Mouse (Mus musculus): ENCODE measurements at regions not wholly inside any gene's neighbourhood (a gene's known extent, or its start where the extent isn't known, plus 50 kb on each side); places are given as distances from the start of the nearest gene placed in this dataset.

- Histone ChIP-seq H3K27me3 (ENCODE audit: control insufficient read depth, insufficient read depth, low read length) (no peaks in the 10 kb centered on the region), H3K27ac (ENCODE audit: low read length) (peak overlapping the region; percentile 75), H3K9me3 (replicated peaks; ENCODE audit: control insufficient read depth, low read length) (peaks cover 3% of the 10 kb centered on the region; the same call in 1 of the 2 replicates), H3K36me3 (ENCODE audit: control insufficient read depth, insufficient read depth, low read length) (no peaks in the 10 kb centered on the region), H3K4me2 (ENCODE audit: low read depth, low read length) (peak overlapping the region; percentile 10), H3K4me3 (replicated peaks; ENCODE audit: low read length) (no peak overlapping the region), H3K4me1 (ENCODE audit: control insufficient read depth, insufficient read depth, low read length) (peaks cover 5% of the 10 kb centered on the region), H3K9ac (ENCODE audit: low read length) (peak overlapping the region; percentile 4; the same call in 1 of the 2 replicates)
- 17% methylated on average over 17 of the region's 18 CpGs for WGBS
- ATAC-seq (ENCODE audit: insufficient read depth, low FRiP score) = peak; percentile 90
Measured at GRCm38 (mm10) chr7:73208817-73209602, 166.3 kb upstream of the Rgma start.

GRCm38 (mm10) chr7:73210078-73210477 is 165.2 kb upstream of the Rgma start:
- H3K27me3 ChIP-seq (ENCODE audit: control insufficient read depth, insufficient read depth, low read length) = no peaks in the 10 kb centered on the region
- no peak for ATAC-seq (ENCODE audit: insufficient read depth, low FRiP score)
- no peaks in the 10 kb centered on the region for H3K36me3 ChIP-seq (ENCODE audit: control insufficient read depth, insufficient read depth, low read length)
- H3K9ac ChIP-seq (ENCODE audit: low read length) = no peak overlapping the region
- H3K9me3 ChIP-seq (replicated peaks; ENCODE audit: control insufficient read depth, low read length) = no peaks in the 10 kb centered on the region
- no peak overlapping the region for H3K4me3 ChIP-seq (replicated peaks; ENCODE audit: low read length)
- H3K4me2 ChIP-seq (ENCODE audit: low read depth, low read length) = no peak overlapping the region
- WGBS = 68% methylated on average over 7 of the region's 7 CpGs
- peak overlapping the region; percentile 75 for H3K27ac ChIP-seq (ENCODE audit: low read length)
- peaks cover 5% of the 10 kb centered on the region for H3K4me1 ChIP-seq (ENCODE audit: control insufficient read depth, insufficient read depth, low read length)

DNA sequence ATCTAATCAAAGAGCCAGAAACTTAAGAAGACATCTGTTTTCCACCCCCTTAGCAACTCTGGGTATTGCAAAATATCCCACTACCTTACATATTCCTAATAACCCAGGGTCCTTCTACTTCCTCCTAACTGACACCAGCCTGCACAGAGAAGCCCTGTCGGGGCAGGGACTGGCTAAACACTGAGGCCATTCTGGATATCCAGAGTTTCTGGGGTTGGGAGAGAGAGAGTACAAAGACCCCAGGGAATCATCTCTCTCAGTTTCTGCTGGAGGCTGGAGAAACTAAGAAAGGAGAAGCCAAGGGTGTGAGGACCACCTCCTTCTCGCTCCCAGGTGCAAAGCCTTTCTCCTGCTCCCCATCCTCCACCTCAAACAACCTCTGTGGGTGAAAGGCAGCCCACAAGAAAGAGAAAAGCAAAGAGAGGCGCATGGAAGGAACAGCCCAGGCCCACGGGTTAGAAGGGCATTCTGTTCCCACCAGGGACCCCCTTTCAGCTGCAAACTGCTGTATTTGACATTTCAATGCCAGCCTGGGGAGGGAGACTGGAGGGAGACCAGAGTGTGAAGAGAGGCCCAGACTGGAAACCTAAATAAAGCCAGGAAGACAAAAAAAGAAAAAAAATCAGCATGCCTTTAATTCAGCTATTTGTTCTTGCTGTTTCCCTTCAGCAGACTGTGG is 152.9 kb upstream of the Rgma start:
- Histone ChIP-seq H3K4me2 (ENCODE audit: low read depth, low read length) (no peak overlapping the region), H3K4me3 (replicated peaks; ENCODE audit: low read length) (no peak overlapping the region), H3K27me3 (ENCODE audit: control insufficient read depth, insufficient read depth, low read length) (no peaks in the 10 kb centered on the region), H3K27ac (ENCODE audit: low read length) (peak overlapping the region; percentile 22; the same call in 1 of the 2 replicates), H3K36me3 (ENCODE audit: control insufficient read depth, insufficient read depth, low read length) (no peaks in the 10 kb centered on the region), H3K9ac (ENCODE audit: low read length) (no peak overlapping the region), H3K9me3 (replicated peaks; ENCODE audit: control insufficient read depth, low read length) (no peaks in the 10 kb centered on the region), H3K4me1 (ENCODE audit: control insufficient read depth, insufficient read depth, low read length) (0 out of 2 replicates have a peak, but pooled peaks cover 4% of the 10 kb centered on the region)
- no peak for ATAC-seq (ENCODE audit: insufficient read depth, low FRiP score)
- WGBS = 25% methylated on average over 4 of the region's 4 CpGs

DNA sequence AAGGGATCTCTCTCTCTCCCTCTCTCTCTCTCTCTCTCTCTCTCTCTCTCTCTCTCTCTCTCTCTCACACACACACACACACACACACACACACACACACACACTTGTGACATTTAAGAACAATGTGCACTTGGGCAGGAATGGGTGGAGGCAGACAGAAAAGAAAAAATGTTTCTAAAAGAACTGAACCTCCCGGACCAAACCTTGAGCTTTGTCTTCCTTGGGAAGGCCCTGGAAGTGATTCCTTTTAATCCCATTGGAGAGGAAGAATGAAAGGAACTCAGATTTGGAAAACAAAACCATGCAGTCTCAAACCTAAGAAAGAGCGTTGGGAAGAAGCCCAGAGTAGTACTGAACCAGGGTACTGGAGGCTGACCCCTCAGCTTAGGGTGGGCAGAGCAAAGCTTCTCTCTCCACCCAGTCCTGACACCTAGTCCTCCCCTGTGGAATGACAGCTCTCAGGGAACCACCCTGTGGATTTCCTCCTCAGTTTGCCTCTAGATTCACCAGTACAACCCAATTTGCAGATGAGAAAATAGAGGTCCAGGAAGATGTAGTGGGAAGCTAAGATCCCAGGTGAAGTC is 152.3 kb upstream of the Rgma start:
- Histone ChIP-seq H3K27me3 (ENCODE audit: control insufficient read depth, insufficient read depth, low read length) (no peaks in the 10 kb centered on the region), H3K4me2 (ENCODE audit: low read depth, low read length) (no peak overlapping the region), H3K9ac (ENCODE audit: low read length) (no peak overlapping the region), H3K36me3 (ENCODE audit: control insufficient read depth, insufficient read depth, low read length) (no peaks in the 10 kb centered on the region), H3K4me1 (ENCODE audit: control insufficient read depth, insufficient read depth, low read length) (0 out of 2 replicates have a peak, but pooled peaks cover 4% of the 10 kb centered on the region), H3K9me3 (replicated peaks; ENCODE audit: control insufficient read depth, low read length) (no peaks in the 10 kb centered on the region), H3K4me3 (replicated peaks; ENCODE audit: low read length) (no peak overlapping the region), H3K27ac (ENCODE audit: low read length) (no peak overlapping the region; the same call in 1 of the 2 replicates)
- 35% methylated on average over 2 of the region's 2 CpGs for WGBS
- no peak for ATAC-seq (ENCODE audit: insufficient read depth, low FRiP score)

GRCm38 (mm10) chr7:73233539-73234158 is 141.7 kb upstream of the Rgma start:
- ATAC-seq (ENCODE audit: insufficient read depth, low FRiP score) = peak; percentile 53; the same call in 1 of the 2 replicates
- 0 out of 2 replicates have a peak, but pooled peaks cover 5% of the 10 kb centered on the region for H3K4me1 ChIP-seq (ENCODE audit: control insufficient read depth, insufficient read depth, low read length)
- no peak overlapping the region for H3K27ac ChIP-seq (ENCODE audit: low read length)
- H3K9me3 ChIP-seq (replicated peaks; ENCODE audit: control insufficient read depth, low read length) = no peaks in the 10 kb centered on the region
- WGBS = 73% methylated on average over 8 of the region's 8 CpGs
- no peaks in the 10 kb centered on the region for H3K36me3 ChIP-seq (ENCODE audit: control insufficient read depth, insufficient read depth, low read length)
- no peak overlapping the region for H3K4me3 ChIP-seq (replicated peaks; ENCODE audit: low read length)
- no peak overlapping the region for H3K9ac ChIP-seq (ENCODE audit: low read length)
- H3K4me2 ChIP-seq (ENCODE audit: low read depth, low read length) = no peak overlapping the region
- H3K27me3 ChIP-seq (ENCODE audit: control insufficient read depth, insufficient read depth, low read length) = no peaks in the 10 kb centered on the region

- Histone ChIP-seq H3K9me3 (replicated peaks; ENCODE audit: control insufficient read depth, low read length) (no peaks in the 10 kb centered on the region; the same call in 1 of the 2 replicates), H3K27me3 (ENCODE audit: control insufficient read depth, insufficient read depth, low read length) (no peaks in the 10 kb centered on the region), H3K27ac (ENCODE audit: low read length) (no peak overlapping the region; the same call in 1 of the 2 replicates), H3K4me1 (ENCODE audit: control insufficient read depth, insufficient read depth, low read length) (0 out of 2 replicates have a peak, but pooled peaks cover 5% of the 10 kb centered on the region), H3K4me3 (replicated peaks; ENCODE audit: low read length) (no peak overlapping the region), H3K4me2 (ENCODE audit: low read depth, low read length) (peak overlapping the region; percentile 13; the same call in 1 of the 2 replicates), H3K9ac (ENCODE audit: low read length) (no peak overlapping the region), H3K36me3 (ENCODE audit: control insufficient read depth, insufficient read depth, low read length) (no peaks in the 10 kb centered on the region)
- ATAC-seq (ENCODE audit: insufficient read depth, low FRiP score) = no peak
- WGBS = 21% methylated on average over 4 of the region's 4 CpGs
Measured at GRCm38 (mm10) chr7:73238486-73238885, 136.8 kb upstream of the Rgma start.

DNA sequence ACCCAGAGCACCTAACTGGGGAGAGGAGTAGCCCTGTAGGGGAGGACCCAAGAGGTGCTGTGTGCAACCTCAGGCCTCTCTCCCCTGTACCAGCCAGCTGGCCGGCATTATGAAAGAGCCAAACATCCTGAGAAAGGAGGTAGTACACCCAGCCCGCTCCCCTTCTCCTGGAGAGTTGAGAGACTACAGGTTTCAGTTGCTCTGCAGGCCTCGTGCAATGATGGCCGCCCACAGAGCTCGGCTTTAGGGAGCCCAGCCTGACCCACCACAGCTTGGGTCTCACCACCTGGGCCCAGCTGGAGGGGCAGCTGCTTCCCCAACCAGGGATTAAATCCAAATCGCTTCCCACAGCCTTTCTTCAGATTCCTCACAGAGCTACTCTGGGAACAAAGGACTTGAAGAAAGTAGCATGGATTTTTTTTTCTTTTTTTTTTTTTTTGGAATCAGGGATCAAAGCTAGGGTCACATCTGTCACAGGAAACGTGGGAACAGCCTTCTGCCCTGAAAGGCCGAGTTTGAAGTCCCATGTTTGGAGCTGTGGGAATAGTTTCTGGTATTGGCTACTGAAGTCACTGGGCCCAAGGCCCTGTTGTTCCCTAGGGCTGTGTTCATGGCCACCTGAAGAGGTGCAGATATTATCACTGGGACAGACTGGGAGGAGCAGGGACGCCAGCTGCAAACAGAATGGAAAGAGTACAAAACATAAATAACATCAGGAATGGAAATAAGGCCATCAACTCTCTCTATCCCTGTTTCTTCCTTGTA is 131.5 kb upstream of the Rgma start:
- no peaks in the 10 kb centered on the region for H3K4me1 ChIP-seq (ENCODE audit: control insufficient read depth, insufficient read depth, low read length)
- no peaks in the 10 kb centered on the region for H3K27me3 ChIP-seq (ENCODE audit: control insufficient read depth, insufficient read depth, low read length)
- ATAC-seq (ENCODE audit: insufficient read depth, low FRiP score) = peak; percentile 60; the same call in 1 of the 2 replicates
- WGBS = 54% methylated on average over 9 of the region's 9 CpGs
- no peak overlapping the region for H3K4me3 ChIP-seq (replicated peaks; ENCODE audit: low read length)
- no peaks in the 10 kb centered on the region for H3K36me3 ChIP-seq (ENCODE audit: control insufficient read depth, insufficient read depth, low read length)
- no peaks in the 10 kb centered on the region; the same call in 1 of the 2 replicates for H3K9me3 ChIP-seq (replicated peaks; ENCODE audit: control insufficient read depth, low read length)
- peak overlapping the region; percentile 36; the same call in 1 of the 2 replicates for H3K27ac ChIP-seq (ENCODE audit: low read length)
- H3K9ac ChIP-seq (ENCODE audit: low read length) = no peak overlapping the region
- no peak overlapping the region for H3K4me2 ChIP-seq (ENCODE audit: low read depth, low read length)

- no peak overlapping the region for H3K4me3 ChIP-seq (replicated peaks; ENCODE audit: low read length)
- H3K9ac ChIP-seq (ENCODE audit: low read length) = no peak overlapping the region
- no peak overlapping the region for H3K27ac ChIP-seq (ENCODE audit: low read length)
- H3K4me1 ChIP-seq (ENCODE audit: control insufficient read depth, insufficient read depth, low read length) = no peaks in the 10 kb centered on the region
- WGBS = 72% methylated on average over 2 of the region's 2 CpGs
- H3K36me3 ChIP-seq (ENCODE audit: control insufficient read depth, insufficient read depth, low read length) = no peaks in the 10 kb centered on the region
- no peak for ATAC-seq (ENCODE audit: insufficient read depth, low FRiP score)
- H3K9me3 ChIP-seq (replicated peaks; ENCODE audit: control insufficient read depth, low read length) = no peaks in the 10 kb centered on the region; the same call in 1 of the 2 replicates
- H3K27me3 ChIP-seq (ENCODE audit: control insufficient read depth, insufficient read depth, low read length) = no peaks in the 10 kb centered on the region
- no peak overlapping the region for H3K4me2 ChIP-seq (ENCODE audit: low read depth, low read length)
Measured at GRCm38 (mm10) chr7:73245431-73245830, 129.9 kb upstream of the Rgma start.
